Mouse (Mus musculus): ENCODE measurements at regions not wholly inside any gene's neighbourhood (a gene's known extent, or its start where the extent isn't known, plus 50 kb on each side); places are given as distances from the start of the nearest gene placed in this dataset.

- TF ChIP-seq CTCF (IDR thresholded peaks at IDR 0.05; ENCODE audit: low read depth) (no peak), EP300 (IDR thresholded peaks at IDR 0.05; ENCODE audit: low read depth) (no peak)
Measured at GRCm38 (mm10) chr12:71638246-71638645, 192.6 kb upstream of the Daam1 start.

Measured in liver, embryonic 14.5 days (tissue).